Mouse (Mus musculus) G1E (cell line): Measurements from ENCODE around the gene Asf1b.

Source experiments
- CTCF ChIP-seq: IDR thresholded peaks from 2 replicates; pipeline ENCODE4 v1.5.1; 2012; ENCODE audit warnings: low read depth, low read length, inconsistent platforms, mixed read lengths
- POLR2AphosphoS5 ChIP-seq: IDR thresholded peaks from 2 replicates; pipeline ENCODE4 v1.6.1; 2012; ENCODE audit warnings: low read depth, low read length, inconsistent platforms; ENCODE audit not compliant: insufficient replicate concordance

DNA sequence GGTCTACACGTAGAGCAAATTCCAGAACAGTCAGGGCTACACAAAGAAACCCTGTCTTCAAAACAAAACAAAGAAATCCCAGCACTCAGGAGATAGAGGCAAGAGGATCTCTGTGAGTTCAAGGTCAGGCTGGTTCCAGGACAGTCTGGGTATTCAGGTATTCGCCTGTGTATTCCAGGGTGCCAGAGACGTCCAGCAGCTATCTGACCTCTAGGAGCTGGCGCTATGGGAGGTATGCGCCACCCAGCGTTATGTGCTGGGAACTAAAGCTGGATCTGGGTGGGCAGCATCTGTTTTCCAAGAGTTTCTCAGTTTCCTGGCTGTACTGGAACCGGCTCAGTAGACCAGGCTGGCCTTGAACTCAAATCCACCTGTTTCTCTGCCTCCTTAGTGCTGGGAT lies 53.1 kb downstream of the Asf1b start:
- TF ChIP-seq CTCF (no peak), POLR2AphosphoS5 (no peak)
